Mouse (Mus musculus) urinary bladder, postnatal 25 days (tissue): ENCODE results near the gene Serpinb8.

ENCODE experiments used
- DNase-seq: peaks from one replicate; pipeline ENCODE4 v3.0.0; 2022; ENCODE audit warnings: low spot score

Serpinb8 gene

DNA sequence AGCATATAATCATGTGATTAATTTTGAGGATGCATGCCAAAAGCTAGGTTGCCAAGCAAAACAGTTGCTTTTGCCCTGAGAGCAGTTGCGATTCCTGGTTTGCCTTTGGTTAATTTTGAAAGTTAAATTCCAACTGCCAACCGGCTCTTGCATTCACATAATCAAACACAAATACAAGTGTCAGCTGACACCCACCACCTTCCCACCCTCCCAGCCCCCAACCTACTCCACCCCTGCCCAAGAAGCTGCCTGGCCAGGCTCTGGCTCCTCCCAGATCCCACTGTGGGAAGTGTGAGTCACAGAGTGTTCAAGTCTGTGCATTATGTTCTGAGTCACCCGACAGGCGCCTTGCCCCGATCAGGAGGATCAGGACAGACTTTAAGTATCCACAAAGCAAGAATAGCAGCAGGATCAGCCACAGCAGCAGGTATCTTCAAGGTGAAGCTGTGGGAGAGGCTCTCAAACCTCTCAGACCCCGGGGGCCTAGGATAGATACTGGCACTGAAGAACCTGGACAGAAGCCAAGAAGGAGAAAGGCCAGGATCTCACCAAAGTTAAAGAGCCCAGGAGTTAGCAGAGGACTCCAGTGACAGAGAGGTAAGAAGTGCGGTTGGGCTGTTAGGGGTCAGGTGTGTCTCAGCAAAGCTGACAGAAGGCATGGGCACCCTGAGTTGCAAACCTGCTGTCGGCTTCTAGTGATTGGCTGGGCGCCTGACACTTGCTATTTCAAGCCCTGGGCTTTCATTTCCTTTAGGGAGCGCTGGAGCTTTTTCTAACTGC is at the start of gene Serpinb8:
TSS of gene Serpinb8 (plus strand) at position 316 of the 780 bp plus-strand sequence.
- peak; percentile 50 for DNase-seq

DNA sequence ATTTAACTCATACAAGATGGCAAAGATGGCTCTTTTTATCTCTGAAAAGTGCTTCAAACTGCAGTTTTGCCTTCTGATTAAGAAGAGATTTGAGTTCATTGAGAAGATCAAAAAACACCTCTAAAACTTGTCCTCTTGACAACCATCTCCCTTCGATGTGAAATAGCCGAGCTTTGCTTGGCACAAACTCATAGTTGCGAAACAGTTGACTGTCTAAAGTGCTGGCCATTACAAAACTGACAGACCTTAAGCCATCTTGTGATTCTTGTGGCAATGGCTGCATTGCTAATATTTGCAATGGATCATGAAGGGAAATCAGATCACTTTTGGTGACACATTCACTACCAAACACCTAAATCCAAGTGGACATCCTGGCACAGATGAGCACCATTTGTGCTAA is 30.3 kb upstream of the Serpinb8 start:
- no peak for DNase-seq

GRCm38 (mm10) chr1:107562110-107562509 is 27.7 kb upstream of the Serpinb8 start:
- no peak for DNase-seq

DNA sequence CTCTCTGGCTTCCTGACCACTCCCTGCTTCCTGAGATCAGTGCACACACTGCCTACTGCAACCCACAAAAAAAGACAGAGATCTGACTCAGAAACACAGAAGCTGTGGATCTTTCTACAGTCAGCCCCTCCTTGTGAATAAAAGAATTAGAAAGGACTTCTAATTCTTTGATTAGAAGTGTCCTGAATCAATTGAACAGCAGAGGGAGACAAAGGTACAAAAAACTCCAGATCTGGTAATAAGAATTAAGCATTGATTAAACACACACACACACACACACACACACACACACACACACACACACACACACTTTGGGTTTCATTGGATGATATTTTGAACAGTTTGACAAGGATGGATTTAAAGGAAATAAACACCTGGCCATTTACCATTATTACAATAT is 24.2 kb upstream of the Serpinb8 start:
- DNase-seq = no peak

DNA sequence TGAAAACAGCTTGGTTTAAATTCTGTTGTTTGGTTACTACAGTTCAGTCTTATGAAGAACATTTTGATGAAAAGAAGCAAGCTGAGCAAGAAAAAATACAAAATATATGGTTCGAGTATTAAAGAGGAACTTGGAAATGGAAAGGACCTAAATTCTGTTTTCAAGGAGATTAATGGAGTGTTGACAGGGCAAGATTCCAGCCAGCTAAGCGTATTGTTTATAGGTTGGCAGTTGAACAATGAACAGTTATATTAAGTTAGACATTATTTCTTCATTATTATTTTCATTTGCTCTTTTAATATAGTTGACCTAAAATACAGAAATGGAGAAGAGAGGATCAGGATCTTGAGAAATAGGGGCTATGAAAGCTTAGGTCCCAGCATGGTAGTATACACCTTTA is 13.7 kb upstream of the Serpinb8 start:
- DNase-seq = no peak

- DNase-seq = no peak
These were observed 12.3 kb upstream of the Serpinb8 start for GRCm38 (mm10) chr1:107577514-107577913.

DNA sequence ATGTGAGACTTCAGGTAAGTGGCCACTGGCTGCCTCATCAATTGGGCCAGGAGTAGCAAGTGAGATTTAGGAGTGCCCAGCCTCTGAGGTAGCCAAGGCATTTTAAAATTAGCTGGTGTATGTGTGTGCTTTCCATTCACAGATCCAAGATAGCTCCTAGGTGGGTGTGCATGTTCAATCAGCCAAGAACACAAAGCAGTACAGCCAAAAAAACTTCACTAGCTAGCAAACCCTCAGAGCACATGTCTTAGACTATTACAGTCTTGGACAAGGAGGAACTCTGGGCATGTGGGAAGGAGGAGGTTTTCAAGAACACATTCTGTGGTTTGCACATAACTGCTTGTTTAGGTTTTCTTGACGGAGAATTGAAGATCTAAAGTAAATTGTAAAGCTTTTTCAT is 8.6 kb upstream of the Serpinb8 start:
- no peak for DNase-seq

- DNase-seq = no peak
These were observed 6.9 kb upstream of the Serpinb8 start for GRCm38 (mm10) chr1:107582900-107583299.

DNA sequence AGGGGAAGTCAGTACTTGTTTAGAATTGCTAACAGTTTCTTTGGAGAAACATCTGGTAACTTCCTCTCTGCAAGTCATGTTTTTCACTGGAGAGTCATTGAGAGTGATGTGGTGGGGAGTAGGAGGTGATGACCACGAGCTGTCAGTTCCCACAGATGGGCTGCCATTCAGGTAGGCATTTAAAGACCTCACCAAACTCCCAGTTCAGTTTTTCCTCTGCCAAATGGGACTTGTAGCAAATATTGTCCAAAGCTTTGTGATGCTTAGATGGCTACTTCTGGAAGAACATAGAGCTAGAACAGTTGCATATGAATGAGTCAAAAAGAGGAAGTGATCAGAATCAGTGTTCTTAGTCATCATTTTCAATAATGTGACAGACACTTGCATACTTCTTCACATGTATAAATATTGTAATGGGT is 5.8 kb upstream of the Serpinb8 start:
- DNase-seq = no peak

GRCm38 (mm10) chr1:107584932-107585331 is 4.9 kb upstream of the Serpinb8 start:
- no peak for DNase-seq

DNA sequence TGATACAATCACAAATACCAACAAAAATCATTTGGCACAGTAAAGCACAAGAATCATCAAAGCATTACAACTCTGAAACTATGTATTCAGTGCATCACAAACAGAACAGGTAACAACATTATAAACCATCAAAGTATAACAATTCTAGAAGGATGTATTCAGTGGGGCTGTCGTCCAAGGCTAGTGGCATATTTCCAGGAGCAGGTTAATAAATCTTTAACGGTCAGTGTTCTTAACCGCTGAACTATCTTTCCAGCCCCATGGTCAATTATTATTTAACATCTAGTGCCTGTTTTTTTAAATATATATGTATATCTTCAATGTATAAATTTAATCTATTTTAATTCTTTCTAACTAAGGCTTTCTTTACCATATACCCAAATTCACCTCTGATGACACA is 3.6 kb upstream of the Serpinb8 start:
- DNase-seq = no peak

- DNase-seq = no peak
These were observed 1.6 kb upstream of the Serpinb8 start for GRCm38 (mm10) chr1:107588206-107588605.

DNA sequence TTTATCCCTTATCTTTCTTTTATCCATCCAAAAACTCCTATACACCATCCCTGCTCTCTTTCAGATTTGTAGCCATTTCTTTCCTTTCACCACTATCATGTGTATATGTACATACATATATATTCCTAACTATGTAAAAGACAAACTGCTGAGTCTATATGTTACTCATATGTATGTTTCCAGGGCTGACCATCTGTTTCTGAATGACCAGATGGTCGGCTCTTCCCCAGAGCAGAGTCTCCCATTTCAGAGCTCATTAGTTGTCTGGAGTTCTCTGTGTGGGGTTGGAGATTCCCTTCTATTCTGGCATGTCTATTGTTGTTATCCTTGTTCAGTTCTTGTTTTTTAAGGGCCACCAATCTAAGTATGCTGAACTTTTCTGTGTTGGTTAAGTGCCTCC is 1.2 kb upstream of the Serpinb8 start:
- DNase-seq = no peak

GRCm38 (mm10) chr1:107592644-107593043 is 2.8 kb downstream of the Serpinb8 start:
- no peak for DNase-seq

- DNase-seq = no peak
These were observed 3.7 kb downstream of the Serpinb8 start for GRCm38 (mm10) chr1:107593469-107593868.

GRCm38 (mm10) chr1:107596874-107597273 is 7.1 kb downstream of the Serpinb8 start:
- DNase-seq = no peak

- no peak for DNase-seq
These were observed 8.7 kb downstream of the Serpinb8 start for GRCm38 (mm10) chr1:107598476-107598875.

DNA sequence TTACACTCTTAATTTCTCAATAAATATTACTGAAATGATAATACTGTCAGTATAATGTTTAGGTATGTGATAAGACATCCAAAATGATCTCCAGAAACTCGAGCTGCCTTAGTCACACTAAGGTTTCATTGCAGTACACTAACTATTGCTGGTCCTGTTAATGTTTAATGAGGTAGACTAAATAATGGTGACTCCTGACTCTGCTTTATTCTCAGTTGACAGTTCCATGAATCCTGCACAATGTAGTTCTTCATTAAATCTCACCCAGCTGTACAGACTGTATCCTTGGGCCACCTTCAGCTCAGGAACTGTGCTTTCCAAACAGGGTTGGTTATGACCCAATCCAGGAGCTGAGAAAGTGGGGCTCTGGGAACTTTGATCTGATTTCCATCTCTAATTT is 19.1 kb downstream of the Serpinb8 start:
- no peak for DNase-seq

DNA sequence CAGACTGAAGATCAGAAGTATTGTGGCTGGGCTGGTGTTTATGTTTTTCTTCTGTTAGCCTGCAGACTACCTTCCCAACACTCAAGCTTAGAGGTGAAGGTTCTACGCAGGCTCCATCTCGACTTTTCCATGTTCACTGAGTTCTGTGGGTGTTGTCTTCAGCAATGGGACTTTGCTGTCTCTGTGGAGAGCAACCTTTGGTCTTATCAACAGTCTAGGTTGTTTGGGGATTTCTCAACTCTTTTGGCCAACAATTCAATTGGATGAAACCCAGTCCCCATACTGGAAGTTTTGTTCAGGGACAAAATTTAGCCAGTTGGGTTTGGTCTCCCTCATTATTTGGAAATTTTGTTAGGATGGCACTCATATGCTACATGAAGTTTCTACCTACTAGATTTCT is 24.3 kb downstream of the Serpinb8 start:
- no peak for DNase-seq

DNA sequence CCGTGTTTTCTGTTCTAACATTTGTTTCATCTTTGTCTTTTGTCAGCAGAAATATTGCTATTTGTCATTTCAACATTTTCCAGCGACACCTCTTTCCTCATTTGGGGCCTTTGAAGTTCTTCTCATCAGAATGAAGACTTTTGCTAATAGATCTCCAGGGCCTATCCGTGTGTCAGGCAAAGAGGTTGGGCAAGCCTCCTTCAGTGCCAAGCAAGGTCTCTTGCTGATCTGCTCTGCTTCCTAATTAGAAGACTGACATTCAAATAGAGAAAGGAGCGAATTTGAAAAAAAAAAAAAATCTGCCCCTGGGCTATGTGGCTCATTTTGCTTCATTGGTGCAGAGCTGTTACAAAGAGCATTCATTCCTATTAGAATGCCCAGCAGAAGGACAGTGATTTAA is 32.2 kb downstream of the Serpinb8 start:
- no peak for DNase-seq

DNA sequence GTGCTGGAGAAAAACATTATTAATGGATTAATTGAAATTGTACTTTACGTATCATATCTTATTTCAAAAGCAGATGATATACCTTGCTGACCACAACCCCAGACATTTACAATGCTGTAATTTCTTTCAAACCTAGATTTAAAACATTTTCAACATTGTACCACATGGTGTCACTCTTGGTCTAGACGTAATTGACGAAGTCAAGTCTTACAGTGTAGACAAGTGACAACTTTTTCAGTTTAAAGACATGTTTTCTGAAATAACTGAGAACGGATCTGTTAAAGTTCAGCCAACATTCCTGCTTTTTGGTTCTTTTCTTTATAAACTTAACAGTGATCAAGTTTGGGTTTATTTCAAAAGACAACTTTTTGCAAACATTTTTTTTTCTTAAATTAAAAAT is 46.1 kb downstream of the Serpinb8 start:
- DNase-seq = no peak

DNA sequence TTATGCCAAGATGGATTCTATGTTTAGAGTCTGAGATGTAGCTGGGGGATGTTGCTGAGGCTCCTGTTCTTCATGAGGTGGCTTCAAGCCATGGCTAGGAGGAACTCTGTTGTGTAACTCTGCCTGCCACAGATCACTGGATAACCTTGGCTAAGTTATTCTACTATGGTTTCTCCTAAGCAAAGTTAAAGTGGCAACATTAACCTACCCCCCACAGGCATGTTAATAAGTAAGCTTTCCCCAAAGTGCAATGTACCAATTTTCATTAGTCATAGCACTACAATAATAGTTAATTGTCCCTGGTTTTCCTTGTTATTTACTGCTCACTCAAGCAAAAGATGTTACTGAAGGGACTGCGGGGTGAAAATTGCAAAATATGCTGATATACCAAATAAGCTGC is 48.2 kb downstream of the Serpinb8 start:
- no peak for DNase-seq

GRCm38 (mm10) chr1:107638459-107638858 is 48.7 kb downstream of the Serpinb8 start:
- no peak for DNase-seq

DNA sequence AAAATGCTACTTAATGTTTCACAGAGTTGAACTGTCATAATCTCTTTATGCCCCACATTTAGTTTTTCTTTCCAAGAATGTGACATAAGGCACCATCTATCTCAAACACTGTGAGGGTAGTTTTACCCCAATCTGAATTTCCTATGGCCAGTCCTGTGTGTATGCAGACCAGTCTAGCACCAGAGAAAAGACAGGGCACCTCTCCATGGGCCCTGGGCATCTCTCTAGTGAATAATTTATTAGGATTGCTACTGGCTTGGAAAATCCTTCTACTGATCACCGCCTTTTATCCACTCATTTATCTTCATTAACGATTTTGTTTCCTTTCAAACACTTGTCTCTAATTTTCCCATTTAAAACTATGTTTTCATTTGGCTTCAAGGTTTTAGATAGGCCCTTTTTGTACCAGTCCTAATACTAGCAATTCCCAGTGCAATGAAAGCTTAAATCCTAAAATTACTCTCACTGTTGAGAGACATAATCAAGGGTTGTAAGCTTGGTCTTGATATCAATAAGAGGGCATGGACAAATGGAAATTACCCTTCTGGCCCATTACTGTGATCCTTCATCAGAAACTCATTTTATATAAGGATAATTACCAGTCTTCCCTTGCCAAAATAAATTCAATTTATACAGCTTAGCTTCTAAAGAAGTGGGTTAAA is 52.8 kb downstream of the Serpinb8 start:
- no peak for DNase-seq
